Mouse (Mus musculus) hindbrain, embryonic 14.5 days (tissue): ENCODE measurements around the gene Zscan22. TPM values are rescaled to one million over a fixed set of nuclear protein-coding genes. Genes with fewer than 3 reads are reported as not detected.
A peak's percentile ranks its signal among the peaks of the same experiment; 100 is the strongest.
"Not testable (repeated sequence)": the region's sequence is repeated elsewhere in the genome, so short reads cannot be mapped to it uniquely, and the experiment has no call there.

Source experiments
- ATAC-seq: fragments of 200-750 bp; cut with Nextera tagmentation; 2 replicates; pipeline ENCODE4 v1.8.0; 2017; ENCODE audit warnings: moderate number of reproducible peaks, mild to moderate bottlenecking, moderate TSS enrichment, moderate library complexity; ENCODE audit not compliant: low FRiP score
- DNase-seq: peaks from one replicate; pipeline ENCODE4 v3.0.0-alpha.2; 2015; ENCODE audit warnings: low spot score
- H3K27ac ChIP-seq: fragments of 300-500 bp; sonication (generic); 2 replicates; pipeline ENCODE4 v1.5.1; 2014; ENCODE audit warnings: mild to moderate bottlenecking, moderate library complexity
- H3K27me3 ChIP-seq: fragments of 300-500 bp; sonication (generic); 2 replicates; pipeline ENCODE4 v1.6.1; 2014; ENCODE audit warnings: mild to moderate bottlenecking, low read length, mixed read lengths; ENCODE audit not compliant: control insufficient read depth, insufficient read depth
- H3K36me3 ChIP-seq: fragments of 300-500 bp; sonication (generic); replicated peaks from 2 replicates; pipeline ENCODE4 v1.6.1; 2014; ENCODE audit not compliant: control insufficient read depth, insufficient read depth
- H3K4me1 ChIP-seq: fragments of 300-500 bp; sonication (generic); replicated peaks from 2 replicates; pipeline ENCODE4 v1.6.1; 2014; ENCODE audit warnings: antibody characterized with exemption, low read length, mixed read lengths; ENCODE audit not compliant: control insufficient read depth, insufficient read depth
- H3K4me2 ChIP-seq: fragments of 300-500 bp; sonication (generic); replicated peaks from 2 replicates; pipeline ENCODE4 v1.6.1; 2014; ENCODE audit warnings: mild to moderate bottlenecking, moderate library complexity
- H3K4me3 ChIP-seq: fragments of 300-500 bp; sonication (generic); replicated peaks from 2 replicates; pipeline ENCODE4 v1.5.1; 2014; ENCODE audit warnings: mild to moderate bottlenecking, low read length
- H3K9ac ChIP-seq: fragments of 300-500 bp; sonication (generic); 2 replicates; pipeline ENCODE4 v1.6.1; 2014
- H3K9me3 ChIP-seq: fragments of 300-500 bp; sonication (generic); 2 replicates; pipeline ENCODE4 v1.6.1; 2016; ENCODE audit warnings: low read length; ENCODE audit not compliant: control insufficient read depth
- WGBS: fragments of 180-500 bp; shearing (Covaris S2); extraction: QIAGEN DNeasy Blood & Tissue Kit; methylation state at CpG from one replicate; pipeline ENCODE4 v1.1.7; 2014; 5-methylcytosine and 5-hydroxymethylcytosine counted together
- polyA plus RNA-seq: library from polyadenylated mRNA; unstranded; fragments of >200 nt; fragmentation: Nextera tagmentation; extraction: Ambion mirVana; gene quantifications from 2 replicates; pipeline ENCODE4 v1.2.1, GENCODE M21; 2014

Zscan22 gene
- polyA plus RNA-seq, 1 experiment from 2014 or later: 10.5 TPM

DNA sequence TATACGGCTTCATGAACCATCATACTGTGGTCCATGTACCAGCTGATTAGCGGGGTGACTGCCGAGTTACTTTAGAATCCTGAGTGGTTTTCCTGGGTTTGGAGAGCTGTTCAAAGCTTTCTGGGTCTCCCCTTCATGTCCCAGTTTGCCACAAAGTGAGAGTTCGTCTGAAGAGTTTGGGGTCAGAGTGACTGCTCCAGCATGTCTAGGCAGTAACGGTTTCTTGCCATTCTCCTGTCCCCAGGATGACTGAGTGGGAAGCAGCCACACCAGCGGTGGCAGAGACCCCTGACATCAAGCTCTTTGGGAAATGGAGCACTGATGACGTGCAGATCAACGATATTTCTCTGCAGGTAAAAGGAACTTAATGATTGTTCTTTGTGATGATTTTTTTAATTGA is 25.1 kb downstream of the Zscan22 start:
- 3% methylated on average over 8 of the region's 8 CpGs for WGBS
- peak overlapping the region; percentile 73 for H3K4me3 ChIP-seq

DNA sequence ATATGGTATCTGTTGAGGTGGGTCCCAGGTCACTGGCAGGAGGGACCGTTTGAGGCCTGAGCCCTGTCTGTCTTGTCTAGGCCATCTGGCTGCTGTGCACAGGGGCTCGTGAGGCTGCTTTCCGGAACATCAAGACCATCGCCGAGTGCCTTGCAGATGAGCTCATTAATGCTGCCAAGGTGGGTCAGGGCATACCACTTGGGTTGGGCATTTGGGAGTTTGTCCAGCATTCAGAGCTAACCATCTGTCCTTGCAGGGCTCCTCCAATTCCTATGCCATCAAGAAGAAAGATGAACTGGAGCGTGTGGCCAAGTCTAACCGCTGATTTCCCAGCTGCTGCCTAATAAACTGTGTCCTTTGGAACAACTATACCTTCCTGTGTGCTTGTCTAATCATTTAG is 28.7 kb downstream of the Zscan22 start:
- no peak overlapping the region for H3K4me3 ChIP-seq
- peaks cover 11% of the 10 kb centered on the region for H3K4me1 ChIP-seq
- no peak overlapping the region for H3K9ac ChIP-seq
- peaks cover 44% of the 10 kb centered on the region for H3K36me3 ChIP-seq
- DNase-seq: no peak
- H3K27ac ChIP-seq: no peak overlapping the region
- no peak for ATAC-seq
- H3K9me3 ChIP-seq: no peaks in the 10 kb centered on the region
- 85% methylated on average over 7 of the region's 7 CpGs for WGBS
- peaks cover 39% of the 10 kb centered on the region for H3K27me3 ChIP-seq
- no peak overlapping the region for H3K4me2 ChIP-seq

More for the DNA sequence above, 25.1 kb downstream of the Zscan22 start:
- Histone ChIP-seq H3K9ac (peak overlapping the region; percentile 74), H3K27ac (no peak overlapping the region), H3K4me1 (peaks cover 11% of the 10 kb centered on the region), H3K4me2 (peak overlapping the region; percentile 92), H3K27me3 (peaks cover 26% of the 10 kb centered on the region), H3K9me3 (no peaks in the 10 kb centered on the region), H3K36me3 (peaks cover 44% of the 10 kb centered on the region)
- no peak for DNase-seq
- no peak for ATAC-seq

DNA sequence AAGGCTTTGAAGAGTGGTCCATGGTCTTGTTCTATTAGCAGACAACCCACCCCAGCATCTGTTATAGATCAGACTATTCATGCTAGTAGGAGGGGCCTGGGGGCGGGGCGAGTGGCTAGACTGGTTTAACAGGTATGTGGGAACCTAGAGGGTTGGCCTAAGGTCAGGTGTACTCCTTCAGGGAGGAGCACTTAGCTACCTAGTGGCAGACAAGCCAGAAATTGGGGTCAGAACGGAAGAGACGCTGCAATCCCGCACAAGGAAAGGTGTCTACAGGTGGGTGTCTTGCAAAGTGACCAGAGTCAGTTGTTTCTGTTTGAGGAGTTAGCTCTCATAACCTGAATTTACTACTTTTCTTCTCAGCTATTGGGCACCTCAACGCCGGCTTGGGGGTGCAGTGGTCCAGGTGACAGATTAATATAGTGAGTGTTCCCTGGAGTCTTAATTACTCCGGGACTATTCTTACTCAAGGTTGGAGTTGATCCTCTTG is 29.6 kb downstream of the Zscan22 start, which contains the start of gene Rnf225:
Gene Rnf225 (plus strand): TSS at position 226 of the 490 bp plus-strand sequence.
- ATAC-seq (no peak), DNase-seq (no peak)
- Histone ChIP-seq H3K27ac (no peak within 1 kb of the TSS), H3K4me3 (peak within 1 kb of the TSS; percentile 19; the same call in 1 of the 2 replicates), H3K9ac (peak within 1 kb of the TSS; percentile 2; the same call in 1 of the 2 replicates), H3K27me3 (peaks cover 39% of the 10 kb centered on the region), H3K4me2 (peak within 1 kb of the TSS; percentile 39), H3K9me3 (no peaks in the 10 kb centered on the region), H3K36me3 (peaks cover 44% of the 10 kb centered on the region), H3K4me1 (peaks cover 11% of the 10 kb centered on the region)
- 28% methylated on average over 8 of the region's 8 CpGs for WGBS

DNA sequence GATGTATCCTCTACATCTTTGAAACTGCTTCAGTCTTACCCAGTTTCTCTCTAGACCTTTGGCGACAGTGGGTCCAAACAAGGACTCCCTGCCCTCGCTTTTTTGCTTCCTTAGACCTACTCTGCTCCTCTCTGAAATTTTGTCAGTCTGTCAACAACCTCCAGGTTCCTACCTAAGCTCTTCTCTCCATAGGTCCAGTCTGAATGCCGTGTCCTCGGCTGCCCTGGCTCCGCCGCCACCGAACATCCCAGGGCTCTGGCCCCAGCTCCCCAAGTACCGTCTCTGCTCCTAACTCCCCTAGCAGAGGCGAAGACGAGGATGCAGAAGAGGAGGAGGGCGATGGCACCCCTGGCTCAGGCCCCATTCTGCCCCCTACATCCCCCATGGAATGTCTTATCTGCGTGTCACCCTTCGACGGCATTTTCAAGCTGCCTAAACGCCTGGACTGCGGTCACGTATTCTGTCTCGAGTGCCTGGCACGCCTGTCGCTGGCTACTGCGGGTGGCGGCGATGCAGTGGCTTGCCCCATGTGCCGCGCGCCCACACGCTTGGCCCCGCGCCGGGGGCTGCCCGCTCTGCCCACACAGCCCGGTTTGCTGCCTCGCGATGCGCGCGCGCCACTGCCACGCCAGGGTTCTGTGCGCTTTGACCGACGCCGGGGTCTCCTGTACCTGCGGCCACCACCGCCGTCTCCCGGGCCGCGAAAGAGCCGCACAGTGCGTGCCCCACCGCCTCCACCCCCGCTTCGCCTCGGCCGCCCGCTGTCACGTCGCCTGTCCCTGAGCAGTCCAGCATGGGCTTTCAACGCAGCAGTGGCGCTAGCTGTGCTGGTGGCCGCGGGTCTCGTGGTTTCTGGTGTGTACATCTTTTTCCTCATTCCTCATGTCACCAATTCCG is 30.3 kb downstream of the Zscan22 start:
- Histone ChIP-seq H3K9ac (peak overlapping the region; percentile 2; the same call in 1 of the 2 replicates), H3K4me1 (peaks cover 8% of the 10 kb centered on the region), H3K4me2 (peak overlapping the region; percentile 39), H3K27ac (no peak overlapping the region), H3K36me3 (peaks cover 44% of the 10 kb centered on the region), H3K9me3 (no peaks in the 10 kb centered on the region), H3K27me3 (peaks cover 39% of the 10 kb centered on the region), H3K4me3 (peak overlapping the region; percentile 19; the same call in 1 of the 2 replicates)
- WGBS: 5% methylated on average over 65 of the region's 65 CpGs
- no peak for DNase-seq
- ATAC-seq: peak; percentile 38; the same call in 1 of the 2 replicates

DNA sequence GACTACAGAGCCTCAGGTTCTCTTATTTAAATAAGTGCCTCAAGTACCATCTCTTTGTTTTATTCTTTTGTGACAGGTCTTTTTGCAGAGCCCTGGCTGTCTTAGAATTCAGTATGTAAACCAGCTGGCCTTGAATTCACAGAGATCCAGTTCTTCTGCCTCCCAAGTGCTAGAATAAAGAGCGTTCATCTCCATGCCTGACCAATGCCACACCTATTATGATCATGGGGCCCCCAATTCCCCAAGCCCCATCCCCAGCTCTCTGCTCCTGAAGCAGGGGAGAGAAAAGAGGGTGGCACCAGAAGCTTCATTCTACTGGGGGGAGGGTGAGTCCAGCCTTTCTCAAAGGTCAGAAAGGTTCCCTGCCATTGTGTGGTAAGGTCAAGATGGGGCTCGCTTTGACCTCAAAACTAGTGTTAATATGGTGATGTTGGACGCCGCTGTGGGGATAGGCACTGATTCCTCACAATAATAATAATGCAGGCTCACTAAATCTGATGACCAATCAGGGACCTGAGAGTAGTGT is 36.1 kb downstream of the Zscan22 start:
- Histone ChIP-seq H3K9me3 (no peaks in the 10 kb centered on the region), H3K4me2 (no peak overlapping the region), H3K27me3 (peaks cover 4% of the 10 kb centered on the region; the same call in 1 of the 2 replicates), H3K9ac (no peak overlapping the region), H3K36me3 (no peaks in the 10 kb centered on the region), H3K27ac (no peak overlapping the region), H3K4me1 (no peaks in the 10 kb centered on the region), H3K4me3 (no peak overlapping the region)
- no peak for ATAC-seq
- 43% methylated on average over 4 of the region's 4 CpGs for WGBS
- DNase-seq: no peak

DNA sequence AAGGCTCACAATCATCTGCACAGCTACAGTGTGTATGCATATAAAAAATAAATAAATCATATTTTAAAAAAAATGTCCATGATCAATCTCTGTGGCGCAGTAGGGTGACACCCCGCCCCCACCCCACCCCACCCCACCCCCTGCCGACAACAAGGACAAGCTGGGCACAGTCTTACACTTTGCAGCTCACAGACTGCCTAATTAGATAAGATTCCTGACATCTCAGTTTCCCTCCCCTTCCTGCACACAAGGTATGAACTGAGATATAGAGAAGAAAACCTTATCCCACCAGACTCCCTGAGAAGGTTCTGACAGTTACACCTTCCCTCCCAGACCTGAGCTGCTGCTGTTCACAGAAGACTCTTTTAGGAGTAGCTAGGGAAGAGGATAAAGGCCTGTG is 37.2 kb downstream of the Zscan22 start:
- Histone ChIP-seq H3K9ac (no peak overlapping the region), H3K4me2 (no peak overlapping the region), H3K9me3 (no peaks in the 10 kb centered on the region), H3K27me3 (no peaks in the 10 kb centered on the region), H3K4me3 (no peak overlapping the region), H3K27ac (no peak overlapping the region), H3K4me1 (no peaks in the 10 kb centered on the region), H3K36me3 (no peaks in the 10 kb centered on the region)
- WGBS: 80% methylated on average over 3 of the region's 3 CpGs
- DNase-seq: no peak
- no peak for ATAC-seq

DNA sequence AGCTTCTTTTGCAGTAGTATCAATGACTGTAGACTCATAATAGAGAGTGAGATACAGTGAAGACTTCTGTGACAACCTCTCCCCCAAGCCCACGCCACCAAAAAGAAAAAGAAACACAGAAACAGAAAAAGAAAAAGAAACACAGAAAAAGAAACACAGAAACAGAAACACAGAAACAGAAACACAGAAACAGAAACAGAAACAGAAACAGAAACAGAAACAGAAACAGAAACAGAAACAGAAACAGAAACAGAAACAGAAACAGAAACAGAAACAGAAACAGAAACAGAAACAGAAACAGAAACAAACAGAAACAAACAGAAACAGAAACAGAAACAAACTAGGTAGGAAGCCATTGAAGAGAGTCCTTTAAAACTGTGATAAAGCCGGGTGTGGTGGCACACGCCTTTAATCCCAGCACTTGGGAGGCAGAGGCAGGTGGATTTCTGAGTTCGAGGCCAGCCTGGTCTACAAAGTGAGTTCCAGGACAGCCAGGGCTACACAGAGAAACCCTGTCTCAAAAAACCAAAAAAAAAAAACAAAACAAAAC is 39.7 kb downstream of the Zscan22 start:
- H3K9ac ChIP-seq, H3K27ac ChIP-seq, H3K4me3 ChIP-seq, H3K36me3 ChIP-seq, H3K4me2 ChIP-seq, DNase-seq, H3K9me3 ChIP-seq, ATAC-seq, H3K27me3 ChIP-seq, H3K4me1 ChIP-seq: not testable (repeated sequence)
- WGBS: 98% methylated on average over 4 of the region's 4 CpGs

DNA sequence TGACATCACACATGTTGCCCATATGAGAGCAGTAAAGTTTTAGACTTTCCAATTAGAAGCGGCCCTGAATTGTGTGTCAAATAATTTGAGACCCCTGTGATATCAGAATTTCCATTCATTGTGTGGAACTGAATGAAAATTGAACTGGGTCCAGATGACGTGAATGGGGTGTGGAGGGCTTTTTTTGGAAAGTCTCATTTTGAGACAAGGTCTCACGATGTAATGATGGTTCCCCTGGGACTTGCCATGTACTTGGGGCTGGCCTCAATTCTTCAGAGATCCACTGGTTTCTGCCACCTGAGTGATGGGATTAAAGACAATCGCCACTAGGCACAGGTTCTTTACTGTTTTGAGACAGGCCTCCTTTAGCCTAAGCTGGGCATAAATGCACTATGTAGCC is 43.0 kb downstream of the Zscan22 start:
- H3K9ac ChIP-seq: no peak overlapping the region
- no peak overlapping the region for H3K4me2 ChIP-seq
- H3K4me1 ChIP-seq: no peaks in the 10 kb centered on the region
- H3K9me3 ChIP-seq: no peaks in the 10 kb centered on the region
- no peaks in the 10 kb centered on the region for H3K36me3 ChIP-seq
- H3K27ac ChIP-seq: no peak overlapping the region
- WGBS: 91% methylated on average over 4 of the region's 4 CpGs
- ATAC-seq (no peak), DNase-seq (no peak)
- H3K4me3 ChIP-seq: no peak overlapping the region
- H3K27me3 ChIP-seq: no peaks in the 10 kb centered on the region

DNA sequence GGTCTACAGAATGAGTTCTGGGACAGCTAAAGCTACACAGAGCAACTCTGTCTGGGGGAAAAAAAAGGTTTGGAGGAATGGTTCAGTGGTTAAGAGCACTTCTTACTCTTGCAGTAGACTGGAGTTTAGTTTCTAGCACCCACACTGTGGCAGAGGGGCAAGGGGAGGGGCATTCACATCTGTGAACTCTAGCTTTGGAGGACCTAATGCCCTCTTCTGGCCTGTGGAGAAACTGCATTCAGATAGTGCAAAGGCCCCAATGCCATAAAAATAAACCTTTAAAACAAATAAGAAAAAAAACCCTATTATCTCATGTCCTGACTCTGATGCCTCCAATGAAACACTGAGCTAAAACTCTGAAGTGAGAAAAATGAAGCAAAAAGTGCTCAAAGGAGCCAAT is 45.9 kb downstream of the Zscan22 start:
- H3K9me3 ChIP-seq: no peaks in the 10 kb centered on the region
- ATAC-seq: no peak
- H3K4me3 ChIP-seq: no peak overlapping the region
- no peak for DNase-seq
- no peak overlapping the region for H3K4me2 ChIP-seq
- H3K27me3 ChIP-seq: no peaks in the 10 kb centered on the region
- H3K36me3 ChIP-seq: no peaks in the 10 kb centered on the region
- H3K4me1 ChIP-seq: no peaks in the 10 kb centered on the region
- no peak overlapping the region for H3K9ac ChIP-seq
- no peak overlapping the region for H3K27ac ChIP-seq
